Mouse (Mus musculus) MEL (cell line): ENCODE results near the gene Gosr1.

Source experiments
- CTCF ChIP-seq, 3 experiments: IDR thresholded peaks in 2 of 3; conservative IDR thresholded peaks in 1 of 3; 2 replicates each; pipeline ENCODE4 v1.5.1; 2011 to 2012; ENCODE audit warnings: low read length in 3 of 3, low read depth in 2 of 3, mild to moderate bottlenecking in 2 of 3, improper control_type of control experiment in 1 of 3, inconsistent platforms in 1 of 3, mixed read lengths in 1 of 3, moderate library complexity in 1 of 3; ENCODE audit not compliant: control insufficient read depth in 1 of 3, insufficient read depth in 1 of 3, poor library complexity in 1 of 3, severe bottlenecking in 1 of 3
- E2F4 ChIP-seq: IDR thresholded peaks from 2 replicates; pipeline ENCODE4 v1.6.1; 2011; ENCODE audit warnings: low read depth, low read length, improper control_type of control experiment, borderline replicate concordance
- JUND ChIP-seq: IDR thresholded peaks from 2 replicates; pipeline ENCODE4 v1.6.1; 2011; ENCODE audit warnings: low read depth, mild to moderate bottlenecking, improper control_type of control experiment, low read length
- KAT2A ChIP-seq: conservative IDR thresholded peaks from 2 replicates; pipeline ENCODE4 v1.6.1; 2012; ENCODE audit warnings: low read depth, low read length, improper control_type of control experiment, inconsistent platforms
- MAX ChIP-seq: IDR thresholded peaks from 2 replicates; pipeline ENCODE4 v1.6.1; 2011; ENCODE audit warnings: low read length, improper control_type of control experiment
- MAZ ChIP-seq: IDR thresholded peaks from 2 replicates; pipeline ENCODE4 v1.6.1; 2012; ENCODE audit warnings: low read depth, mild to moderate bottlenecking, inconsistent platforms, low read length, improper control_type of control experiment
- MXI1 ChIP-seq: IDR thresholded peaks from 2 replicates; pipeline ENCODE4 v1.6.1; 2011; ENCODE audit warnings: mild to moderate bottlenecking, low read depth, low read length, improper control_type of control experiment
- MYC ChIP-seq: IDR thresholded peaks from 2 replicates; pipeline ENCODE4 v1.6.1; 2011; ENCODE audit warnings: low read depth, mild to moderate bottlenecking, low read length, improper control_type of control experiment, moderate library complexity
- NELFE ChIP-seq: IDR thresholded peaks from 2 replicates; pipeline ENCODE4 v1.6.1; 2011; ENCODE audit warnings: low read depth, low read length, improper control_type of control experiment
- NRF1 ChIP-seq: IDR thresholded peaks from 2 replicates; pipeline ENCODE4 v1.6.1; 2014; ENCODE audit warnings: low read depth, mild to moderate bottlenecking, inconsistent platforms, low read length, improper control_type of control experiment, moderate library complexity; ENCODE audit not compliant: poor library complexity, insufficient read depth, severe bottlenecking
- POLR2A ChIP-seq, 2 experiments: IDR thresholded peaks; 2 replicates each; pipeline ENCODE4 v1.6.1; 2011 to 2012; ENCODE audit warnings: low read length in 2 of 2, mild to moderate bottlenecking in 2 of 2, control low read depth in 1 of 2, improper control_type of control experiment in 1 of 2, low read depth in 1 of 2, moderate library complexity in 1 of 2; ENCODE audit not compliant: control insufficient read depth in 1 of 2, insufficient read depth in 1 of 2, poor library complexity in 1 of 2
- SMC3 ChIP-seq: IDR thresholded peaks from 2 replicates; pipeline ENCODE4 v1.6.1; 2011; ENCODE audit warnings: low read depth, low read length, improper control_type of control experiment
- USF1 ChIP-seq: IDR thresholded peaks from 2 replicates; pipeline ENCODE4 v1.6.1; 2014; ENCODE audit warnings: low read depth, mild to moderate bottlenecking, inconsistent platforms, low read length, improper control_type of control experiment, moderate library complexity
- USF2 ChIP-seq, 2 experiments: IDR thresholded peaks; 2 replicates each; pipeline ENCODE4 v1.6.1; 2011 to 2012; ENCODE audit warnings: improper control_type of control experiment in 2 of 2, low read length in 2 of 2, borderline replicate concordance in 1 of 2, inconsistent platforms in 1 of 2, low read depth in 1 of 2, mild to moderate bottlenecking in 1 of 2; ENCODE audit not compliant: insufficient read depth in 1 of 2

- TF ChIP-seq CTCF (IDR thresholded peaks at IDR 0.05 in 2 of 3, conservative IDR thresholded peaks at IDR 0.05 in 1 of 3; ENCODE audit: control insufficient read depth in 1 of 3, insufficient read depth in 1 of 3, low read depth in 2 of 3, low read length in 3 of 3, poor library complexity in 1 of 3, severe bottlenecking in 1 of 3) (no peak), NELFE (no peak), USF1 (no peak), USF2 (IDR thresholded peaks at IDR 0.05; ENCODE audit: borderline replicate concordance in 1 of 2, insufficient read depth in 1 of 2, low read depth in 1 of 2, low read length in 2 of 2) (no peak), POLR2A (IDR thresholded peaks at IDR 0.05; ENCODE audit: control insufficient read depth in 1 of 2, insufficient read depth in 1 of 2, low read depth in 1 of 2, low read length in 2 of 2, poor library complexity in 1 of 2) (no peak), MAX (no peak), JUND (no peak), MYC (no peak), KAT2A (no peak), MAZ (no peak), NRF1 (no peak), E2F4 (no peak), MXI1 (no peak), SMC3 (no peak)
These were observed 14.6 kb downstream of the Gosr1 start for GRCm38 (mm10) chr11:76748819-76749218.
